Mouse (Mus musculus) liver, adult 10 weeks (tissue): Measurements from ENCODE around the gene Dcn. TPM values are rescaled to one million over a fixed set of nuclear protein-coding genes. Genes with fewer than 3 reads are reported as not detected.

Source experiments
- polyA plus RNA-seq: library from polyadenylated mRNA; stranded (reverse); fragments of 350-450 nt; fragmentation: Illumina TruSeq; extraction: RNeasy Lipid Tissue Mini Kit (QIAGEN cat#74804); gene quantifications from one replicate; pipeline ENCODE4 v1.2.3, GENCODE M21; 2014; ENCODE audit warnings: low read depth, low replicate concordance

Gene Dcn
- 326 TPM for polyA plus RNA-seq

GRCm38 (mm10) chr10:97479004-97479766 is at the start of gene Dcn:
Gene Dcn (plus strand): TSS chr10:97479609.

GRCm38 (mm10) chr10:97564957-97565856 is 85.8 kb downstream of the Dcn start, which contains the start of gene Lum:
Gene Lum (plus strand): TSS chr10:97565128.

Other genes with a start within 250 kb of the Dcn start
- 23.4 TPM for gene Lum, start 85.5 kb downstream of the Dcn start, polyA plus RNA-seq
- not detected for gene Kera, start 127.3 kb downstream of the Dcn start, polyA plus RNA-seq
- gene Epyc, start 164.5 kb downstream of the Dcn start, polyA plus RNA-seq: not detected
- not detected for gene Ccer1, start 213.4 kb downstream of the Dcn start, polyA plus RNA-seq
- gene C030005K15Rik, start 247.1 kb downstream of the Dcn start, polyA plus RNA-seq: not detected